In the genomic region with DNA sequence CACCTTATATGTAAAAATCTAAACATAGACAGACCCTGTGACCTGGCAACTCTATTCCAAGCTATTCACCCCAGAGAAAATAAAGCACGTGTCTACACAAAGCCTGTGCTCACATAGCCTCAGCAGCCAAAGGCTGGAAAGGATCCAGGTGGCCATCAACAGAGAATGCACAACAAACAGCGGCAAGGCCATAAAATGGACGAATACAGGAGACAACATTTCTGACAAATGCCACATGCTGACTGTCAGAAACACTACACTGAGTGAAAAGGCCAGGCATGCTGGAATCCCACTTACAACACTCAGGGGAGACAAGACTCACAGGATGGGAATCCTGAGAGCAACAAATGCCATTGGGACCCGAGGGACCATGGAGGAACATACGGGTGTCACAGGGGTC, we compare ENCODE assay signal across 18 mouse cellular contexts. TPM values are rescaled to one million over a fixed set of nuclear protein-coding genes. Genes with fewer than 3 reads are reported as not detected.
DNase-seq lines count a peak whose midpoint lies in the region; ATAC-seq lines count a peak whose summit lies in the region.
"Had no signal": no experiment of that assay in that cellular context is flagged by ENCODE, and none has a peak within 500 bp of the region (broad histone marks: within the 10 kb centered on the region; RNA-seq: fewer than 3 reads in every experiment).

No protein-coding gene starts in this region.

- H3K27ac ChIP-seq in intestine, embryonic 15.5 days, result no peak overlapping the region
- H3K27ac ChIP-seq: forebrain, embryonic 13.5 days; heart, embryonic 13.5 days; hindbrain, embryonic 10.5 days; left cerebral cortex, adult 2 months; liver, embryonic 13.5 days had no signal

- intact Hi-C loops in left cerebral cortex, postnatal 14 days (cut with DNase I), result no loop called here

- no peak overlapping the region for H3K4me3 ChIP-seq in intestine, embryonic 15.5 days (replicated peaks)
- H3K4me3 ChIP-seq: forebrain, embryonic 13.5 days; heart, embryonic 13.5 days; hindbrain, embryonic 10.5 days; left cerebral cortex, adult 2 months; liver, embryonic 13.5 days; myocyte had no signal

- peak; percentile 44 for DNase-seq in heart, postnatal 4 days
- DNase-seq in heart, adult 11 months, result no peak
- DNase-seq in adrenal gland, adult 8-10 months, result peak; percentile 62
- DNase-seq in kidney, adult 9 months, result peak; percentile 48
- DNase-seq in kidney, postnatal 4 days, result peak; percentile 67 to 78
- DNase-seq in right cerebral cortex, postnatal 14 days, result no peak
- no peak for DNase-seq in left cerebral cortex, postnatal 14 days (ENCODE audit: low spot score in 2 of 2)
- DNase-seq: cerebellum, postnatal 10 days; gastrocnemius, postnatal 25 days; liver, embryonic 13.5 days; midbrain, embryonic 14.5 days; thymus, adult 18-20 months had no signal

- H3K27me3 ChIP-seq in intestine, embryonic 15.5 days (replicated peaks), result no peaks in the 10 kb centered on the region
- H3K27me3 ChIP-seq: forebrain, embryonic 13.5 days; heart, embryonic 13.5 days; liver, embryonic 13.5 days had no signal

- no peak overlapping the region for H3K9ac ChIP-seq in intestine, embryonic 15.5 days
- H3K9ac ChIP-seq: forebrain, embryonic 13.5 days; heart, embryonic 13.5 days; liver, embryonic 13.5 days had no signal

- no peak overlapping the region for H3K4me2 ChIP-seq in intestine, embryonic 15.5 days (replicated peaks)
- H3K4me2 ChIP-seq: forebrain, embryonic 13.5 days; heart, embryonic 13.5 days; liver, embryonic 13.5 days had no signal

- 78% methylated on average over 5 of the region's 5 CpGs for WGBS in intestine, embryonic 15.5 days

- no peaks in the 10 kb centered on the region for H3K9me3 ChIP-seq in intestine, embryonic 15.5 days
- H3K9me3 ChIP-seq: forebrain, embryonic 13.5 days; heart, embryonic 13.5 days; hindbrain, embryonic 10.5 days; liver, embryonic 13.5 days had no signal

- H3K4me1 ChIP-seq in intestine, embryonic 15.5 days (replicated peaks), result no peaks in the 10 kb centered on the region
- H3K4me1 ChIP-seq: forebrain, embryonic 13.5 days; heart, embryonic 13.5 days; hindbrain, embryonic 10.5 days; liver, embryonic 13.5 days had no signal

- peaks cover 39% of the 10 kb centered on the region for H3K36me3 ChIP-seq in intestine, embryonic 15.5 days

- no peak for ATAC-seq in intestine, embryonic 15.5 days
- ATAC-seq: forebrain, embryonic 13.5 days had no signal

RNA-seq across cellular contexts. Expression of gene Nrde2, which starts 15.2 kb away (rescaled TPM):
- 10 to 100 TPM; 14.4 to 14.8 TPM for total RNA-seq in heart, postnatal 4 days (2021)
- 10 to 100 TPM; 20.3 to 25.0 (median 23.4) TPM for total RNA-seq in adrenal gland, adult 8-10 months (2022)
- polyA plus RNA-seq in intestine, embryonic 15.5 days (2015; fragmentation: Nextera tagmentation; extraction: Ambion mirVana), result 10.2 and 12.1 TPM in 2 replicates
- total RNA-seq in left cerebral cortex, postnatal 14 days (2021), result 10 to 100 TPM; 15.0 to 15.5 TPM

RNA-seq across cellular contexts. Expression of gene Psmc1, which starts 34.3 kb away (rescaled TPM):
- 100 to 1,000 TPM; 143 to 149 TPM for total RNA-seq in heart, postnatal 4 days (2021)
- 100 to 1,000 TPM; 185 to 258 (median 197) TPM for total RNA-seq in adrenal gland, adult 8-10 months (2022)
- polyA plus RNA-seq in intestine, embryonic 15.5 days (2015; fragmentation: Nextera tagmentation; extraction: Ambion mirVana), result 228 and 235 TPM in 2 replicates
- 100 to 1,000 TPM; 191 to 192 TPM for total RNA-seq in left cerebral cortex, postnatal 14 days (2021)

RNA-seq across cellular contexts. Expression of gene Calm1, which starts 55.0 kb away (rescaled TPM):
- 100 to 1,000 TPM; 366 to 373 TPM for total RNA-seq in heart, postnatal 4 days (2021)
- 100 to 1,000 TPM; 303 to 399 (median 341) TPM for total RNA-seq in adrenal gland, adult 8-10 months (2022)
- 2,249 and 2,526 TPM in 2 replicates for polyA plus RNA-seq in intestine, embryonic 15.5 days (2015; fragmentation: Nextera tagmentation; extraction: Ambion mirVana)
- 1,000 to 10,000 TPM; 2,240 to 2,371 TPM for total RNA-seq in left cerebral cortex, postnatal 14 days (2021)

Comparison
In these comparisons a context has a peak if more than half of its experiments do, and no peak if none do; other contexts are left out.
1. DNase-seq: peak in heart, postnatal 4 days (single experiment), adrenal gland, adult 8-10 months (single experiment), kidney, adult 9 months (single experiment) and kidney, postnatal 4 days (2 of 2); none in heart, adult 11 months (single experiment), right cerebral cortex, postnatal 14 days (single experiment) and left cerebral cortex, postnatal 14 days (0 of 2).
2. RNA of gene Calm1, which starts 55.0 kb away (total RNA-seq): 2,240 to 2,371 TPM in left cerebral cortex, postnatal 14 days; 366 to 373 TPM in heart, postnatal 4 days and 303 to 399 TPM in adrenal gland, adult 8-10 months; every median in the first group is over 4 times any median in the second.